Mouse (Mus musculus): ENCODE measurements around the gene Ints7.

Ints7 gene

DNA sequence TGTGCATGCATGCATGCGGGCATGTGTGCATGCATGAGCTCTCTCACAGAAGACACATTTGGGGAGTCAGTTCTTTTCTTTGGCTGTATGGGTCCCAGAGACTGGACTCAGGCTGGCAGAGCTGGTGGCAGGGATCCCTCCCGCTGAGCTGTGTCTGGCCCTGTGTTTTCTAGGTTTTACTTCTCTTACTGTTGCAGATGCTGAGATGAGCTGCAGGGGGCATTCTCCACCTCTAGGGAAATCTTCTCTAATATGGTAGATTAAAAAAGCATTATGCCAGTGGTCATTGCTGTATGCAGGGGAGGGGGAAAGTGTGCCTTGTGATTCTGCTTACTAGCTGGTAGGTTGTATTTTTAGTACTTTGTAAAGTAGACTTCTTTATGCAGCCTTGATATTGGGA lies 10.3 kb downstream of the Ints7 start:
- DNase-seq = no peak

DNA sequence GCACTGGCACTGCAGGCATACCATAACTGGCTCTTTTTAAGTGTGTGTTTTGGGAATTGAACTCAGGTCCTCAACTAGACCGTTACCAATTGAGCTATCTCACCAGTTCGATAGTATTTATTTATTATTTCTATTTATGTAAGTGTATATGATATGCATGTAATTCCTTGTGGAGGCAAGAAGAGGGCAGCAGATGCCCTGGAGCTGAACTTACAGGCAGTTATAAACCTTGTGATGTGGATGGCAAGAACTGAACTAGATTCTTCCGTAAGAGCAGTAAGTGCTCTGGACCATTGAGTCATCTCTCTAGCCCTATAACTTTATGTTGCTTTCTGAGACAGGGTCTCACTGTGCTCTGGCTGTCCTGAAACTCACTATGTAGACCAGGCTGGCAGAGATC lies 11.6 kb downstream of the Ints7 start:
- no peak for DNase-seq

DNA sequence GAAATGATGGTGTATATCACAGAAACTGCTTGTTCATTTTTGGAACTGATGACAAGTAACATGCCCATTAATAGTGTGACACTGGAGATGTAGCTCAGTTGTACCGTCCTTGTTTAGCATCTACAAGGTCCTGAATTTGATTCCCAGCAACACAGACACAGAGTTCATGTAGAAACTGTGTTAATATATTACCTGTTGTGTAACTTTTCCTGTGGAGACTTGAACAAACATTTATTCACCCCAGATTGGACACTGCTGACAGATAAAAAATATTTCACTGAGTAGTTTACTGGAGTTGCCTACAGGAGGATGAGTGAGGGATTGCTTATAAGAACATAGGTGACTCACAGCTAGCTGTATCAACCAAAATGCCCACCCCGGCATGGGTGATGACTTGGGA lies 13.3 kb downstream of the Ints7 start:
- DNase-seq = no peak

DNA sequence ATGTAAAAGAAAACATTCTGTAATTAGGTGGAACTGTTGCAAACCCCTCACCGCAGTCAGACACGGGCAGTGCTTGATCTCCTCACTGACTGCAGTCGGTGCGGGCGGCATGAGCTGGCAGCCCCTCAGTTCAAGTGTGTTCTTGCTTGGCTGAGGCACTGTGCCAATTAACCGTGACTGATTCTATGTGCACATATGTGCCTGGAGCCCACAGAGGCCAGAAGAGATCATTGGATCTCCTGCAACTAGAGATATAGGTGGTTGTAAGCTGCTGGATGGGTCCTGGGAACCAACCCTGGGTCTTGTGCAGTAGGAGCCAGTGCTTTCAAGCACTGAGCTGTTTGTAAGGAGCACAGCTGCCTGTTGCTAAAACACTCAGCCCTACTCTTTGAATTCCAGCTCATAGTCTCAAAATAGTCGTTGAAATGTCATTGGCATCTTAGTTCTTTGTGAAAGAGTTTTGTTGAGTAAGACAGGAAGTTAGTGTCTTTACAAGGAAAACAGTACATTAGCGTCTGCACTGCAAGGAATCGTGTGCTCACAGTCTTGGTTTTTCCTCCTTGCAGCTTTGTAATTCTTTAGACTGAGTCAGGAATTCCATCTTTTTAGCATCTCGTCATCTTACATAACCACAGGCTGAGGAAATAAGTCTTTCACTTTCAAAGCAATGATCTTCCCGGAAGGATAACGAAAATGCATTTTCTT lies 16.7 kb downstream of the Ints7 start:
- no peak for DNase-seq

DNA sequence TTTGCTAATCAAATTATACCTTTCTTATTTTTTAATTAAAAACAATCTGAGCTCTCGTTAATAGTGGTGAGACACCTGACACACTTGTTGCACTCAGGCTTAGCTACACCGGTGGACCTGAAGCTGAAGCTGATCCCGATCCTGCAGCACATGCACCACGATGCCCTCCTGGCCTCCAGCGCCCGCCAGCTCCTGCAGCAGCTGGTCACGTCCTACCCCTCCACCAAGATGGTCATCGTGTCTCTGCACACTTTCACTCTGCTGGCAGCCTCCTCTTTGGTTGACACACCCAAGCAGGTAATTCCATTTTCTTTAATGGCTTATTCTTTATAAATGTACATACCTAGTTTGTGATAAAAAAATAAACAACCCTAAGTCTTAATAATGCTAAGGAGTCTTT lies 20.6 kb downstream of the Ints7 start:
- no peak for DNase-seq

DNA sequence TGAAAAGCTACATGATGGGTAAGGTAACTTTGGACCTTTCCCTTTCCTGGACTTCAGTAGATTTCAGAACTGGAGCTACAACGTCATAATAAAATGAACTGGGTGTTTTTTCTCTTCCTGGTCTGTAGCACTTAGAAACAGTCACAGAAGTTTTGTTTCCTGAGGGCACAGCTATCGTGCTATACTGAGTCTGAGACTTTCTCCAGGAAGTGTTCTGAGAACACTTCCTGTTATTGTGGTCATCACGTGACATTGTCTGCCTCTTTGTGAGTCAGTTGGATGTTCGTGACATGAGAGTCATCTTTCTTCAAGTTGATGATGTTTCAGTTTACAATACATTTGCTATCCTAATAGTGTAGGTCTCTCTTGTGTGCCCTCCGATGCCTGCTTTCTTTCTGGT lies 23.8 kb downstream of the Ints7 start:
- DNase-seq = no peak

DNA sequence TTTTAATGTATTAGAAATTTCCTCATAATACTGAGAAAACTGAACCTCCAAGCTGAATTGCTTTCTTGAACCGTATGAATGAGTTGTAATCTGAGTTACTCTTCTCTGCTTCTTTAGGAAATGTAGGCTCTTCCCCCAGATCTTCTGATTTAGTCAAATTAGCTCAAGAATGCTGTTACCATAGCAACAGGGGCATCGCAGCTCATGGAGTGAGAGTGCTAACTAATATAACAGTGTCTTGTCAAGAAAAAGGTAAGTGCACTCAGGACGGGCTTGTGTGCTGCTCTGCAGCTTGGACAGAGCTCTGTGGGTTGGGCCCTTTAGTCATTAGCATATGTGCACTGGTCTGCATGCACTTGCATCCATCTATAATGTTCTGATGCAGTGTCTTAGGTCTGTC lies 29.3 kb downstream of the Ints7 start:
- DNase-seq = no peak

DNA sequence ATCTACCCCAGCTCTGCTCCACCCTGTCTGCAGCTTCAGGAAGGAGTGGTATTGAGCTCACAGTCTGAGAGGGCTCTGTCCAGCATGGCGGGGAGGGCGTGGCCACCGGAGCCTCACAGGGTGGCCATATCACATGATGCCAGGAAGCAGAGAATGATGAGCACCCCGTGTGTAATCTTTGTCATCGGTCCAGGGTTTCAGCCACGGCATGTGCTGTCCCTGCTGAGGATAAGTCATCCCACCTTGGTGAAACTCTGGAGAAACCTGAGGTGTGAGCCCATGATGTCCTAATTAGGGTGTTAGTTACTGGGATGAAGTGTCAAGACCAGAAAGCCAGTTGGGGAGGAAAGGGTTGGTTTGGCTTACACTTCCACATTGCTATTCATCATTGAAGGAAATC lies 33.6 kb downstream of the Ints7 start:
- no peak for DNase-seq

DNA sequence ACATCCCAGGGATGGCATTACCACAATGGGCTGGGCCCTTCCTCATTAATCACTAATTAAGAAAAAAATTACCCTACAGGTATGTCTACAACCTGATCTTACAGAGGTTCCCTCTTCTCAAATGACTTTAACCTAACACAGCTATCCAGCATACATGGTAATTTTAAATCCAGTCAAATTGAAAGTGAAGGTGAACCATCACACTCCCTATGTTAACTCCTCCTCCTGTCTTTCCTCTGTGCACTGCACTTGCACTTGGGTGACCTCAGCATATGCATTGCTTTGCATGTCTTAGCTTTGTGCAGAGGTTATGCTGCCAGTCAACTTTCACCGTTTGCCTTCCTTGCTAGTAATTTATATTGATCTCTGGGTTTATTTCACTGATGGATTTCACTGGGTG lies 34.1 kb downstream of the Ints7 start:
- DNase-seq = no peak

DNA sequence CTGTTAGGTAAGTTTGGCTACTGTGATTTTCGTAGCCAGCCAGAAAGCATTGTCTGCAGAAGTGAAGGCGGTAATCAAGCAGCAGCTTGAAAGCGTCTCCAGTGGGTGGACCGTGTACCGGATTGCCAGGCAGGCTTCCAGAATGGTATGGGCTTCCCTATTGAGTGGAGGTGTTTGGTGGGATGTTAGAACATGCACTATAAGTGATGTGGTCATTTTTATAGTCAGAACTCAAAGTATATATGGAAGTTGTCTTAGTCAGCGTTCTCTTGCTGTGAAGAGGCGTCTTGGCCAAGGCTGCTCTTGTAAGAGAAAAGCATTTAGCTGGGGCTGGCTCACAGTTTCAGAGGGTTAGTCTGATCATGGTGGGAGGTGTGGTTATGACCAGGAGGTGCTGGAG lies 34.9 kb downstream of the Ints7 start:
- no peak for DNase-seq

DNA sequence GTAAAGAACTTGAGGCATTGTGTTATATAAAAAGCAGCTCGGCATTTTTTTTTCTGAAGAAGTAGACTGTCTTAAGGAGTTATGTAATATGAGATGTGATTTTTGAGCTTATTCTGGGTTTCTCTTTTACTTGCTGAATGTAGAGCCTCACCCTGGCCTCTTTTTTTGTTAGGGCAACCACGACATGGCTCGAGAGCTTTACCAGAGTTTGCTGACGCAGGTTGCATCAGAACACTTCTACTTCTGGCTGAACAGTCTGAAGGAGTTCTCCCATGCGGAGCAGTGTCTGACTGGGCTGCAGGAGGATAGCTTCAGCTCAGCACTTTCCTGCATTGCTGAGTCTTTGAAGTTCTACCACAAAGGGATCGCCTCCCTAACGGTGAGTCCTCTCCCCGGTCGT lies 36.2 kb downstream of the Ints7 start:
- DNase-seq = no peak

DNA sequence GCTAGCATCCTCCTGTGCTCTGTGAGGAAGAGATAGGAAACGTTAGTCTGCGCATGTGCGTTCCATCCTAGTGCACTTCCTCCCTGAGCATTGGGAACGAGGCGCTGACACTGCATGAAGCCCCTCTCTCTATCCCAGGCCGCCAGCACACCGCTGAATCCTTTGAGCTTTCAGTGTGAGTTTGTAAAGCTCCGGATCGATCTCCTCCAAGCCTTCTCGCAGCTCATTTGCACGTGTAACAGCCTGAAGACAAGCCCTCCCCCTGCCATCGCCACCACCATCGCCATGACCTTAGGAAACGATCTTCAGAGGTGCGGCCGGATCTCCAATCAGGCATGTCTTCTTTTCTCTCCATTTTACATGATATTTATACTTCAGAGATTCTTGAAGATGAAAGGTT lies 37.4 kb downstream of the Ints7 start:
- no peak for DNase-seq

DNA sequence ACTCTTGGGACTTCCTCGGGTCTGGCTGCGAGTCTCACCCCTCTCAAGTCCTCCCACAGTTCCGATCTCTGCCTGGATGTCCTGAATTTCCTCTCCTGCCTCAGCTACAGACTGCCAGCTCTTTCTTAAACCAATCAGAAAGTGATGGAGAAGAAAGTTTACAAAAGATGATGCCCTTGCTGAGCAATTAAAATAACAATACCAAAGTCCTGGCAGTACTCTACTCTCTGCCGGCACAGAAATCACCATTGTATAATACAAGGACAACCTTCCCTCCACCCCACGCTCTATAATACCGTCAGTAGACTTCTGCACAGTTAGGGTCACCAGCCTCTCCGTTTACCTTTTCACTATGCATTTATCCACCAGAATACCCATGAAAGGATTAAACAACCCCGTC lies 40.8 kb downstream of the Ints7 start:
- no peak for DNase-seq

DNA sequence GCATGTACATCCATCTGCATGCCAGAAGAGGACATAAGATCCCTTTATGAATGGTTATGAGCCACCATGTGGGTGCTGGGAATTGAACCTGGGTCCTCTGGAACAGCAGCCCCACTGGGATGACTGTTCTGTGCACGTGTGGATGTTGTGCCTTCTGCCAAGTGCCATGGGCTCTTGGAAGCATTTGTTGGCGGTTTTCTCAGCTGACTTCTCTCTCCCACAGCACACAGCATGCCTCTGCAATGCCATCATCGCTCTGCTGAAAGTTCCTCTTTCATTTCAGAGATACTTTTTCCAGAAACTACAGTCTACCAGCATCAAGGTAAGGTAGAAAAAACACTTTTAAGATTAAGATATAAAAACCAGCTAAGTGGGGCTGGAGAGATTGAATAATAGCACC lies 42.2 kb downstream of the Ints7 start:
- no peak for DNase-seq

DNA sequence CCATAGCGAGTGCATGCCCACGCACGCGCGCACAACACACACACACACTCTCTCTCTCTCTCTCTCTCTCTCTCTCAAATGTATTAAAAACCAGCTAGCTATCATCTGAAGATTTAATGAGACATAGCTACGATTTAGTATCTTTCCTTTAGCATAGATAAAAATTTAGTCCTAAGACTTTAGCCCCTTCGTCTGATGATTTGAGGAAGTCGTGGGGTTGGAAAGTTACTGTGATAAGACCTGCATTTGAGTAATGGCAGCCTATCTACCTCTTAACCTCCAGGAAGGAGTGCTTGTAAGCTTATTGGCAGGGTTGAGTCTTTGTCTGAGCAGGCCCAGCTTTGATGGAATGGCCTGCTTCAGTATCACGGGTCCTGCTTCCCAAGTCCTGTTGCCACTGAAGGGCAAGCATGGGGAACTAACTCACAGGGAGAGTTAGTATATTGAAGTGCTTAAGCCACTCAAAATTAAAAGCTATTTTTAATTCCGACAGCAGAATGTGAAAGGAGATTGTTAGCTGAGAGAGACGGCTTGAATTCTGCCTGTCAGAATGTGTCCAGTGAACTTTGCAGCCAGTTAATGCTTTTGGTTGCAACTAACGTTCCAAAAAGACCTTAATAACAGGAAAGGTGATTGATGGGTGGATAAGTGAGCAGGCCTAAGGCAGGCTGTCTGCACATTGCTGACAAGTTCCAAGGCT lies 42.8 kb downstream of the Ints7 start:
- DNase-seq = no peak

DNA sequence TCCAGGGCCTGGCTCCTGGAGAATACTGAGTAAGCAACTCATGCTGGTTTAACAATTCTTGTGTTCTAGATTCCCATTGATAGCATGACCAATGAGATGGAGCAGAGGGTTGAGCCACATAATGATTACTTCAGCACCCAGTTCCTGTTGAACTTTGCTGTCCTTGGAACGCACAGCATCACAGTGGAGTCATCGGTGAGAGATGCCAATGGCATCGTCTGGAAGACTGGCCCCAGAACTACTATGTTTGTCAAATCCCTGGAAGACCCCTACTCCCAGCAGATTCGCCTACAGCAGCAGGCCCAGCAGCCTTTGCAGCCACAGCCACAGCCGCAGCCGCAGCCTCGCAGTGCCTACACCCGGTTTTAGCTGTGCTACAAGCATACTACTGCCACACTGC lies 45.7 kb downstream of the Ints7 start:
- no peak for DNase-seq

DNA sequence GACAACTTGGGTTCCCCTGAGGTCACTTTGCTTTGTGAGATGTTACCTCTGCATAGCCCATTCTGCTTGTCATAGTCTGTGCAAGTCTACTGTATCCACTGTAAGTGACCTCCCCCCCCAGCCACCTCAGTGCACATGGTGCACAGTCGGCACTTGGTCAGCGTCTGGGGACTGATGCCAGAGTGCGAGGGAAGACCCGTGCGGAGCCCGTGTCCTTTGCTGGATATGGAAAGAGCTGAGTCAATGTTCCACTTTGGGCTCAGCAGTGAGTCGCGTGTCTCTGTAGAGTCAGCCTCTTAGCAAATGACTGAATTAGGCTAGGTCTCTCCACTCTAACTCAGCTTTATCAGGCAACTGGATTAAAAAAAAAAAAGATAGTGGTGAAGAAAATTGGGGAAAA lies 47.4 kb downstream of the Ints7 start:
- no peak for DNase-seq

DNA sequence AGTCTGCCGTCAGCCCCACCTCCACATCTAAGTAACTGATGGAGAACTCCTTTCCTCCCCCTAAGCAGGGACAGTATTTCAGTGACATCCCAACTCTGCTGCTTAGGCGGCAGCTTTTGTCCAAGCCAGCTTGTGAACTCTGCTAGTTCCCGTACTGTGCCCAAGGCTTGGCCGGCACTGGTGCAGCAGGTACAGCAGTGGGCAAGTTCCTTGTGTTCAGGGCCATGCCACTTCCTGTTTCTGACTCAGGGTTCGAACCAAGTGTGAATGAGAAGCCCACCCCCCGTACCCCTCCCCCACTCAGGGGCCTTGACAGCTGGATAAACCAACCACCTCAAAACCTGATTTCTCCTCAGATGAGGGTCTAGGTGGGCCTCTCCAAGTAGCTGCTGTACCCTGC lies 49.1 kb downstream of the Ints7 start:
- DNase-seq = no peak

DNA sequence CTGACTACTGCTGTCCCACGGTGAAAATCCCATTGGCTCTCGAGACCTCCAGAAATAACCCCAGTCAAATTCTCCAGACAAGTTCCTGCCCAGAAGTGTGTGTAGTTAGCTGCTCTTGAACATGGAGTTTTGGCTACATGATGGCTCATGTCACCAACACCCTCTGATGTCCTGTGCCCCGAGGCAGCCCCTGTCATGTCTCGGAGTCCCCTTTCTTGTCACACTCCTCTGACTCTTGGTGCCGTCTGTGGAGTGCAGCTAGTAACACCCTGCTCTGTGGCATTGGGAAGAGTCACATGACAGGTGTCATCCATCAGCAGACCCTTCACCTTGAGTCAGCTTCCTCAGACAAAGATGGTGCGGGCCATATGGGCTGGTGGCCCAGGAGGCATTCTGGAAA lies 49.6 kb downstream of the Ints7 start:
- DNase-seq = no peak

DNA sequence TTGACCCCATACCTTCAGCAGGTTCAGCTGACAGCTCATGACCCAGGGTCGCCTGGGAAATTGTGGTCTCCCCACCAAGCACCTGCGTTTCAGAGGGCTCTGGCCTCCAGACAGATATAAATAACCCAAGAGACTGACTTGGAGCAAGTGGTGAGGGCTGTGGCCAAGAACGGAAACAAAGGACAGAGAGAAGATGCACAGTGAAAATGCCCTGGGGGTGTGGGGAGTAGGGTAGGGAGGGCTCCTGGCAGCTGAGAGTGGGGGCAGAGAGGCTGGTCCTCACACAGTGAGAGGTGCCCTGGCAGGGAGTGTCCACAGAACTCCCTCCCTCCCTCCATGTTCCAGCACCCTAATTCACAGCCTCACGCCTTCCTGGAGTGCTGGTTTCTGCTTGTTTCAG lies 50.2 kb downstream of the Ints7 start:
- no peak for DNase-seq

DNA sequence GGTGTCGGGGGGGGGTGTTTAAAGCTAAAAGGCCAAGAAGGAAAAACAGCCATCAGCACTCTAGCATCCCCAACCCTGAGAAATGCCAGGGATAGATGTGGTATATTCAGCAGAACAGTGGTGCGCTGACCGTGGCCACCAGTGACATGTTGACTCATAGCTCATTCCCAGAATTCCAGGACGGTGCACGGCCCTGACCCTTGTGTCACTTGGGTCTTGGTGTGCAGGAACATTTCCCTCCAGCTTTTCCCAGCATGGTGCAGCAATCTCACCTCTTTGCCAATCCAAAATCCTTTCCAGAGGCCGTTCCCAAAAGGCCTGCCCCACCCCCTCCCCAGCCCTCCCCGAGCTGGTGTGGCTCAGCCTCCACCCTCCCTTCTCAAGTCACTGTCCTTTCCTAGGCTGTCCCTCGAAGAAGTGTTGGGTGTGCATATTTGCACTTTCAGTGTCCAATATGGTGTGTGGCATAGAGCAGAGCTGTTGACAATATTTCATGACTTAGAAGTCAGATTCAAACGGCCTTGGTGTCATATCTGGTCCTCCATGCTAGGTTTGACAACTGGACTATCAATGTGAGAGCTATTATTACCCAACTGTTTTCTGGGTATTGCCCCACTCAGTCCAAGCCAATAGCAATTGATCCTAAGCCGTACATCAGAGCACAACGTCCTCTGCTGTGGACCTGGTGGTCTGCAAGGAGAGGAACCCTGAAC lies 53.2 kb downstream of the Ints7 start:
- DNase-seq = no peak

DNA sequence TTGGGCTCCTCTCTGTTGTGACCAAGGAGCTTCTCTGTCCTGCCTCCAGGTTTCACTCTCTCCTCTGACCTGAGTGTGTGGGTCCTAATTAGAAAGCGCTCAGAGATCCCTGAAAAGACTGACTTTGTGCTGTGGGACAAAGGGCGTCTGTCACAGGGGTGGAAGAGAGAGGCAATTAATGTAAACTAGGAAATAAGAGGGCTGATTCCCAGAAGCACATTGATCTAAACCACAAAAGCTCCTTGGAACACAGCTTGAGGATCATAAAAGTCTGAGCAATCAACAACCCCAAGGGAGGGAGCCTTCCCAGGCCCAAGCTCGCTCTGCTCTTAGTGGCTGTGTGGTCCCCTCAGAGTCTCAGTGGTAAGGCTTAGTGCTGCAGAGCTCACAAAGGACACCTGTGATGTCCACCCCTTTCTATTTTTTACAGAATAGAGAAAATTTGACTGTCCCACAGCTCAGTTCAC lies 53.8 kb downstream of the Ints7 start:
- DNase-seq = no peak

DNA sequence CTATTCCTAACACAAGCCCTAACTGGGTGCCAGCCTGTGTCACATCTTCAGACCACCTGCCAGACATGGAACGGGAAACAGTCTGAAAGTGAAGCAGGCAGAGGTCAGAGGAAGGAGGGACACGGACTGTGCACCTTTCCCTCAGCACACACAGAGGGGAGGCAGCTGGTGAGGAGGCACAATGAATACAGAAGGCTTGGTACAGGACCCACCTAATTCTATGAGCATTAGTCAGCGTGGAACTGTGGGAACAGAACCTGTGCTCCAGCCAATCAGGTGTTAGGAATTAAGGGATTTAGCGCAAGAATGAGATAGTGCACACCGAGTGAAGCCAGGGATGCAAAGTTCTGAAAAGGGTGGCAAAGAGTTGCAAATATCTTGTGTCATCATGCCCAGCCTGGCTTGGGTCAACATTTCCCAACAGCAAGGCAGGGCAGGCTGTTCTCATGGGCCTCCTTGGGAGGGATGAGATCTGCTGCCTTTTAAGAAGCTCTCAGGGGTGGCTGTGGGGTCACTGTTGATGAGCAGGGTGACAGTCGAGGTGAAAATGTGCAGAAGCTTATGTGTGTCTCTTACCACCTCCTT lies 57.2 kb downstream of the Ints7 start:
- DNase-seq = no peak

DNA sequence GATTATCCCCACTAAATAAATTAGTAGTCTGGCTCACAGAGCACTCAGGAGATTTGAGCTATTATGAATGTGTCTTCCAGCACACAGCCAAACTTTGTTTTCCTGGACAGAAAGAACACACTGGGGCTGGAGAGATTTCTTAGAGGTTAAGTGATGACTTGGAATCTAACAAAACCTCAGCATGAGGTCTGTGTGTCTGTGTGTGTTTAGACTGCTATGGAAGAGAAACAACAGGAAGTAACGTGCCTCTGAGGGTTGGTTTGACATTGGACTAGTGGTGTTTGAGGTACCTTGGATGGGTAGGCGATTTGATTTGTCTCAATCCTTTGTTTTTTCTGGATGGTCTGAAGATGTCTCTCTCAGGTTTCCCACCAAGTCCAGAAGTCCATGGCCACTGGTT lies 58.7 kb downstream of the Ints7 start:
- DNase-seq = no peak

All from cerebellum, adult 11 months (tissue).